Comparison of ENCODE assay signal across 8 mouse cellular contexts in the genomic region with DNA sequence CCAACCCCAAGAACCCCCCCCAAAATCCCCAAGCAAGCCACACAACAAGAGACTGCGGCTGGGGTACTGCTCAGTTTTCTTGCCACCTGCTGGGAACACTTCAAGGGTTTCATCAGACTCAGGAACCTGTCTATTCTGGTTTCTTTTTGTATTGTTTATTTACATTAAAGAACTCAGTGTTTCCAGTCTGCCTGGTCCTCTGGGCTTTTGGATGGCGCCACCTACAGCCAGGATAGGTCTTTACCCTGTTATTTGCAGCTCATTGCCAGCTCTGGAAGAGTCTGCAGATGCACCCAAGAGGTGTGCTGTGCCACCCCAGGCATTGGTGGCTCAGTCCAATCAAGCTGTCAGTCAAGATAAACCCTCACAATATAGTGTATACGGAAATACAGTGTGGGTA. TPM values are rescaled to one million over a fixed set of nuclear protein-coding genes. Genes with fewer than 3 reads are reported as not detected.
A peak's percentile ranks its signal among the peaks of the same experiment; 100 is the strongest.
DNase-seq lines count a peak whose midpoint lies in the region; ATAC-seq lines count a peak whose summit lies in the region.

No protein-coding gene starts in this region.

- ATAC-seq in monocyte, adult 5-6 weeks (replicated peaks; ENCODE audit: insufficient number of reproducible peaks, low FRiP score, low TSS enrichment, poor library complexity, severe bottlenecking) = peak; percentile 71

- DNase-seq in cerebellum, adult 18-20 months = peak; percentile 30 to 34
- no peak for DNase-seq in cerebellum, postnatal 4 days (ENCODE audit: low spot score in 2 of 2)
- DNase-seq in 3T3-L1 (ENCODE audit: low read depth, low spot score) = peak; percentile 82
- peak; percentile 48 to 69 for DNase-seq in adrenal gland, adult 18-20 months (ENCODE audit: low spot score in 2 of 2)
- DNase-seq in fat pad, adult 2 months (ENCODE audit: extremely low read depth, low read depth, low spot score) = peak; percentile 54
- DNase-seq in kidney, adult 8-10 months = peak; percentile 68 to 77
- DNase-seq in yolk sac, embryonic 10.5 days (ENCODE audit: low spot score) = peak; percentile 34

RNA-seq across cellular contexts. Expression of a gene that starts 43.3 kb away (rescaled TPM):
- total RNA-seq in adrenal gland, adult 18-20 months (2021) = 10 to 100 TPM; 32.1 to 35.9 TPM
- total RNA-seq in monocyte, adult 5-6 weeks (2017) = 73.0 to 105 TPM (median 76.8 TPM) in 3 replicates

Comparison
In these comparisons a context has a peak if more than half of its experiments do, and no peak if none do; other contexts are left out.
1. DNase-seq: peak in cerebellum, adult 18-20 months (2 of 2), 3T3-L1 (single experiment), adrenal gland, adult 18-20 months (2 of 2), fat pad, adult 2 months (single experiment), kidney, adult 8-10 months (2 of 2) and yolk sac, embryonic 10.5 days (single experiment); none in cerebellum, postnatal 4 days (0 of 2).